Mouse (Mus musculus) CH12.LX (cell line): ENCODE data around the gene Cdhr4. TPM values are rescaled to one million over a fixed set of nuclear protein-coding genes. Genes with fewer than 3 reads are reported as not detected.
A peak's percentile ranks its signal among the peaks of the same experiment; 100 is the strongest.

Experiments used
- DNase-seq: peaks from one replicate; pipeline ENCODE4 v3.0.0-alpha.2; 2013; ENCODE audit errors: extremely low read depth
- H3K27ac ChIP-seq: 2 replicates; pipeline ENCODE4 v1.5.1; 2012; ENCODE audit warnings: low read depth, mild to moderate bottlenecking, control low read depth, moderate library complexity; ENCODE audit not compliant: insufficient read depth
- H3K27me3 ChIP-seq: replicated peaks from 2 replicates; pipeline ENCODE3; 2012; ENCODE audit warnings: inconsistent platforms
- H3K36me3 ChIP-seq, 2 experiments: replicated peaks in 1 of 2; 2 replicates each; pipeline versions ENCODE3 to v1.6.1; 2012; ENCODE audit warnings: inconsistent platforms in 1 of 2, low read length in 1 of 2, mild to moderate bottlenecking in 1 of 2, mixed read lengths in 1 of 2, moderate library complexity in 1 of 2; ENCODE audit not compliant: control insufficient read depth in 1 of 2, insufficient read depth in 1 of 2
- H3K4me1 ChIP-seq, 2 experiments: 2 replicates each; pipeline ENCODE4 v1.6.1; 2012; ENCODE audit warnings: inconsistent platforms in 1 of 2, moderate library complexity in 1 of 2; ENCODE audit not compliant: insufficient read depth in 2 of 2, control insufficient read depth in 1 of 2
- H3K4me2 ChIP-seq: 2 replicates; pipeline ENCODE4 v1.6.1; 2012; ENCODE audit warnings: low read depth, mild to moderate bottlenecking, control low read depth; ENCODE audit not compliant: poor library complexity, insufficient read depth, severe bottlenecking
- H3K4me3 ChIP-seq, 3 experiments: fragments of 150-350 bp in 1 of 3; sonication (generic) in 1 of 3; replicated peaks in 1 of 3; 2 replicates each; pipeline versions ENCODE3 to v1.5.1; 2011 to 2012; ENCODE audit warnings: low read depth in 2 of 3, low read length in 2 of 3, mild to moderate bottlenecking in 2 of 3, moderate library complexity in 2 of 3, control low read depth in 1 of 3, improper control_type of control experiment in 1 of 3, inconsistent platforms in 1 of 3, mixed read lengths in 1 of 3; ENCODE audit not compliant: poor library complexity in 1 of 3
- H3K79me2 ChIP-seq: replicated peaks from 2 replicates; pipeline ENCODE4 v1.6.1; 2012; ENCODE audit warnings: mild to moderate bottlenecking, moderate library complexity; ENCODE audit not compliant: control insufficient read depth, poor library complexity, insufficient read depth, severe bottlenecking; ENCODE audit errors: extremely low read depth
- H3K9ac ChIP-seq: 2 replicates; pipeline ENCODE4 v1.6.1; 2012; ENCODE audit warnings: low read depth, mild to moderate bottlenecking, control low read depth, moderate library complexity; ENCODE audit not compliant: insufficient read depth
- H3K9me3 ChIP-seq: replicated peaks from 2 replicates; pipeline ENCODE3; 2012; ENCODE audit warnings: low read length, inconsistent platforms, mixed read lengths
- BHLHE40 ChIP-seq: IDR thresholded peaks from 2 replicates; pipeline ENCODE4 v1.6.1; 2011; ENCODE audit warnings: mild to moderate bottlenecking, low read depth, low read length, improper control_type of control experiment
- CHD1 ChIP-seq: IDR thresholded peaks from 2 replicates; pipeline ENCODE4 v1.6.1; 2012; ENCODE audit warnings: low read depth, low read length, improper control_type of control experiment, inconsistent platforms
- CHD2 ChIP-seq: IDR thresholded peaks from 2 replicates; pipeline ENCODE4 v1.6.1; 2011; ENCODE audit warnings: low read length, improper control_type of control experiment
- CTCF ChIP-seq, 2 experiments: IDR thresholded peaks in 1 of 2; conservative IDR thresholded peaks in 1 of 2; 2 replicates each; pipeline ENCODE4 v1.5.1; 2011 to 2012; ENCODE audit warnings: low read depth in 2 of 2, low read length in 2 of 2, improper control_type of control experiment in 1 of 2, inconsistent platforms in 1 of 2, mild to moderate bottlenecking in 1 of 2, moderate library complexity in 1 of 2
- E2F4 ChIP-seq: IDR thresholded peaks from 2 replicates; pipeline ENCODE4 v1.6.1; 2011; ENCODE audit warnings: low read depth, low read length, improper control_type of control experiment; ENCODE audit not compliant: insufficient replicate concordance
- EP300 ChIP-seq: IDR thresholded peaks from 2 replicates; pipeline ENCODE4 v1.6.1; 2011; ENCODE audit warnings: low read length, improper control_type of control experiment
- ETS1 ChIP-seq: conservative IDR thresholded peaks from 2 replicates; pipeline ENCODE4 v1.6.1; 2012; ENCODE audit warnings: low read depth, mild to moderate bottlenecking, inconsistent platforms, low read length, improper control_type of control experiment, moderate library complexity
- GABPA ChIP-seq: IDR thresholded peaks from 2 replicates; pipeline ENCODE4 v1.6.1; 2012; ENCODE audit warnings: low read depth, low read length, improper control_type of control experiment, inconsistent platforms; ENCODE audit not compliant: insufficient replicate concordance
- IRF4 ChIP-seq: IDR thresholded peaks from 2 replicates; pipeline ENCODE4 v1.6.1; 2014; ENCODE audit warnings: low read depth, mild to moderate bottlenecking, inconsistent platforms, low read length, improper control_type of control experiment
- JUND ChIP-seq: conservative IDR thresholded peaks from 2 replicates; pipeline ENCODE4 v1.6.1; 2011; ENCODE audit warnings: low read depth, low read length, improper control_type of control experiment
- MAFK ChIP-seq: IDR thresholded peaks from 2 replicates; pipeline ENCODE4 v1.6.1; 2011; ENCODE audit warnings: low read length, improper control_type of control experiment; ENCODE audit not compliant: insufficient replicate concordance
- MAX ChIP-seq: IDR thresholded peaks from 2 replicates; pipeline ENCODE4 v1.6.1; 2011; ENCODE audit warnings: low read length, improper control_type of control experiment
- MAZ ChIP-seq: IDR thresholded peaks from 2 replicates; pipeline ENCODE4 v1.6.1; 2012; ENCODE audit warnings: low read depth, mild to moderate bottlenecking, inconsistent platforms, low read length, improper control_type of control experiment, moderate library complexity
- MEF2A ChIP-seq: IDR thresholded peaks from 2 replicates; pipeline ENCODE4 v1.6.1; 2014; ENCODE audit warnings: low read depth, mild to moderate bottlenecking, inconsistent platforms, low read length, improper control_type of control experiment, borderline replicate concordance
- MXI1 ChIP-seq: IDR thresholded peaks from 2 replicates; pipeline ENCODE4 v1.6.1; 2011; ENCODE audit warnings: mild to moderate bottlenecking, low read depth, low read length, improper control_type of control experiment
- MYC ChIP-seq: IDR thresholded peaks from 2 replicates; pipeline ENCODE4 v1.6.1; 2011; ENCODE audit warnings: low read depth, mild to moderate bottlenecking, improper control_type of control experiment, low read length
- NELFE ChIP-seq: IDR thresholded peaks from 2 replicates; pipeline ENCODE4 v1.6.1; 2011; ENCODE audit warnings: low read depth, low read length, improper control_type of control experiment
- NRF1 ChIP-seq: IDR thresholded peaks from 2 replicates; pipeline ENCODE4 v1.6.1; 2014; ENCODE audit warnings: low read depth, mild to moderate bottlenecking, inconsistent platforms, low read length, improper control_type of control experiment, moderate library complexity
- PAX5 ChIP-seq: IDR thresholded peaks from 2 replicates; pipeline ENCODE4 v1.6.1; 2012; ENCODE audit warnings: low read length, inconsistent platforms, mixed read lengths
- POLR2A ChIP-seq: IDR thresholded peaks from 2 replicates; pipeline ENCODE4 v1.6.1; 2011; ENCODE audit warnings: low read depth, mild to moderate bottlenecking, improper control_type of control experiment, low read length
- POLR2AphosphoS2 ChIP-seq: IDR thresholded peaks from 2 replicates; pipeline ENCODE4 v1.6.1; 2011; ENCODE audit warnings: low read depth, low read length, improper control_type of control experiment
- RAD21 ChIP-seq: IDR thresholded peaks from 2 replicates; pipeline ENCODE4 v1.6.1; 2011; ENCODE audit warnings: low read depth, mild to moderate bottlenecking, low read length, improper control_type of control experiment, moderate library complexity
- RCOR1 ChIP-seq: conservative IDR thresholded peaks from 2 replicates; pipeline ENCODE4 v1.6.1; 2012; ENCODE audit warnings: low read depth, mild to moderate bottlenecking, inconsistent platforms, low read length, improper control_type of control experiment
- SIN3A ChIP-seq: IDR thresholded peaks from 2 replicates; pipeline ENCODE4 v1.6.1; 2012; ENCODE audit warnings: low read length, improper control_type of control experiment, inconsistent platforms
- SMC3 ChIP-seq: IDR thresholded peaks from 2 replicates; pipeline ENCODE4 v1.6.1; 2011; ENCODE audit warnings: low read depth, low read length, improper control_type of control experiment
- TBP ChIP-seq: conservative IDR thresholded peaks from 2 replicates; pipeline ENCODE4 v1.6.1; 2011; ENCODE audit warnings: low read depth, low read length, improper control_type of control experiment
- TCF12 ChIP-seq: IDR thresholded peaks from 2 replicates; pipeline ENCODE4 v1.6.1; 2014; ENCODE audit warnings: low read depth, mild to moderate bottlenecking, inconsistent platforms, low read length, improper control_type of control experiment
- UBTF ChIP-seq: IDR thresholded peaks from 2 replicates; pipeline ENCODE4 v1.6.1; 2012; ENCODE audit warnings: low read depth, mild to moderate bottlenecking, inconsistent platforms, low read length, improper control_type of control experiment, moderate library complexity
- USF1 ChIP-seq: IDR thresholded peaks from 2 replicates; pipeline ENCODE4 v1.6.1; 2014; ENCODE audit warnings: low read depth, mild to moderate bottlenecking, inconsistent platforms, low read length, improper control_type of control experiment
- USF2 ChIP-seq: conservative IDR thresholded peaks from 2 replicates; pipeline ENCODE4 v1.6.1; 2011; ENCODE audit warnings: low read depth, low read length, improper control_type of control experiment
- ZC3H11A ChIP-seq: IDR thresholded peaks from 2 replicates; pipeline ENCODE4 v1.6.1; 2012; ENCODE audit warnings: low read depth, mild to moderate bottlenecking, inconsistent platforms, low read length, improper control_type of control experiment
- ZKSCAN1 ChIP-seq: IDR thresholded peaks from 2 replicates; pipeline ENCODE4 v1.6.1; 2012; ENCODE audit warnings: low read depth, inconsistent platforms, low read length, improper control_type of control experiment, borderline replicate concordance
- dilution Hi-C: fragments of 300-500 bp; cut with MboI; formaldehyde crosslinking; loops from 2 replicates; pipeline ENCODE4 v1.14.3; 2020; ENCODE audit warnings: low sequenced_read_pairs; ENCODE audit not compliant: extremely low pct_unique_long_range_greater_than_20kb, extremely low pct_ligation_motif_present
- in situ Hi-C: fragments of 300-500 bp; cut with MboI; formaldehyde crosslinking; loops from 3 replicates; pipeline ENCODE4 v1.14.3; 2019; ENCODE audit warnings: low sequenced_read_pairs, low pct_ligation_motif_present, low pct_unique_long_range_greater_than_20kb, mixed read lengths
- polyA plus RNA-seq: library from polyadenylated mRNA; unstranded; fragments of >175 nt; gene quantifications from 2 replicates; pipeline ENCODE4 v1.2.1, GENCODE M21; 2012; ENCODE audit warnings: low read depth; ENCODE audit not compliant: insufficient read length
- total RNA-seq, 2 experiments: library from RNA; depleted of rRNA; stranded (reverse); fragments of 300-350 nt in 1 of 2; fragments of >200 nt in 1 of 2; gene quantifications; 2 replicates each; pipeline ENCODE4 v1.2.3; 2012 to 2014

The Cdhr4 gene
- total and polyA plus RNA-seq, 3 experiments = 0.35 to 0.79 TPM; not detected in 1

DNA sequence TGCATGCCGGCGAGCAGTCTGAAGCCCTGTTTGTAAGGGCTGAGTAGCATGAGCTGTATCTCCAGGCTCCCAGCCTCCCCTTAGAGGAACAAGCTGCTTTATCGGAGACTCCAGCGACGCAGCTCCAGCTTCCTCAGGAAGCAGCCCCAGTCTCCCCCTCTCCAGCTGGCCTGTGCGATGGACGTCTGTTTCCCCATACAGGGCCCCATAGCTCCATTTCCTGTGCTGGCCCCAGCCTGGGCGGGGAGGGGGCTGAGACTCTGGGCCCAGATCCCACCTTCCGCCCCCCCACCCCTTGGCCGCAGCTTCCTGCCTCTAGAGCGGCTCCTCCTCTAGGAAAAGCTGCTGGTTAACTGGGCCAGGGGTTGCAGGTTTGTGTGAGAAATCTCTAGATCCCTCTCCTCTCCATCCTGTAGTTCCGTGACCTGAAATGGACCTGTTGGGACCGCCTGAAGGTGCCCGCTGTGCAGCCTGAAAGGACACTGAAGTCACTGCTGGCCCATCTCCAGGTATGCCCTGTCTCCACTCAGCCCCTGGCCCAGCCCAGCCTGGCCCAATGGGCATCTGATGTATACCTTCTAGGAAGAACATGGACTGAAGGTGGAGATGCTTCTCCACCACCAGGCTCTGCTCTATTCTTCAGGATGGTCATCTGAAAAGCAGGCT is 9.5 kb upstream of the Cdhr4 start, which contains the start of gene Gm20661:
Gm20661 (plus strand) TSS at position 378 of the 666 bp plus-strand sequence.
- Histone ChIP-seq H3K36me3 (peaks cover 59 to 70% of the 10 kb centered on the region in 2 experiments), H3K9me3 (no peaks in the 10 kb centered on the region), H3K4me2 (peak within 1 kb of the TSS; percentile 4; the same call in 1 of the 2 replicates), H3K4me1 (peaks cover 25 to 63% of the 10 kb centered on the region in 2 experiments)
- TF ChIP-seq TCF12 = 0 out of 2 replicates have a peak, but pooled peaks have one; percentile 0
- no peak for TF ChIP-seq USF2
- TF ChIP-seq, all 38 proteins: peak for 1
- dilution Hi-C loops (no loop called here), in situ Hi-C loops (no loop called here)
- Histone ChIP-seq H3K9ac (no peak within 1 kb of the TSS), H3K27me3 (no peaks in the 10 kb centered on the region), H3K79me2 (no peaks in the 10 kb centered on the region), H3K4me3 (peak within 1 kb of the TSS in 1 of 3 experiments; percentile 12), H3K27ac (peak within 1 kb of the TSS; percentile 78)
- no peak for DNase-seq

- dilution Hi-C loops = no loop called here
- in situ Hi-C loops = no loop called here
- Histone ChIP-seq H3K79me2 (no peaks in the 10 kb centered on the region), H3K4me1 (peaks cover 25 to 60% of the 10 kb centered on the region in 2 experiments), H3K27ac (peak overlapping the region; percentile 78), H3K36me3 (peaks cover 53 to 64% of the 10 kb centered on the region in 2 experiments), H3K4me3 (peak overlapping the region in 1 of 3 experiments; percentile 12), H3K9ac (no peak overlapping the region), H3K4me2 (peak overlapping the region; percentile 4; the same call in 1 of the 2 replicates), H3K9me3 (no peaks in the 10 kb centered on the region), H3K27me3 (no peaks in the 10 kb centered on the region)
- DNase-seq = peak; percentile 74
- TF ChIP-seq POLR2AphosphoS2 = no peak
- TF ChIP-seq ETS1 = peak; percentile 54
- TF ChIP-seq TBP = no peak
- TF ChIP-seq USF2 = no peak
- no peak for TF ChIP-seq CHD2
- no peak for TF ChIP-seq ZC3H11A
- TF ChIP-seq EP300 = no peak
- TF ChIP-seq ZKSCAN1 = no peak
- peak; percentile 65 for TF ChIP-seq USF1
- TF ChIP-seq POLR2A = no peak
- no peak for TF ChIP-seq MXI1
- TF ChIP-seq NELFE = no peak
- peak; percentile 90 for TF ChIP-seq MEF2A
- no peak for TF ChIP-seq UBTF
- TF ChIP-seq NRF1 = no peak
- TF ChIP-seq RAD21 = no peak
- TF ChIP-seq JUND = no peak
- no peak for TF ChIP-seq MYC
- TF ChIP-seq IRF4 = no peak
- TF ChIP-seq SMC3 = no peak
- no peak for TF ChIP-seq MAFK
- TF ChIP-seq MAZ = peak; percentile 35; the same call in 1 of the 2 replicates
- no peak for TF ChIP-seq CTCF (conservative IDR thresholded peaks at IDR 0.05 in 1 of 2, IDR thresholded peaks at IDR 0.05 in 1 of 2; ENCODE audit: low read depth in 2 of 2, low read length in 2 of 2)
- peak; percentile 79 for TF ChIP-seq BHLHE40
- TF ChIP-seq CHD1 = no peak
- no peak for TF ChIP-seq MAX
- no peak for TF ChIP-seq GABPA
- TF ChIP-seq RCOR1 = no peak
- no peak for TF ChIP-seq E2F4
- TF ChIP-seq PAX5 = no peak
- no peak for TF ChIP-seq SIN3A
Measured at GRCm38 (mm10) chr9:107983421-107983890, 8.8 kb upstream of the Cdhr4 start.
